9 mouse cellular contexts compared by ENCODE assay signal in the genomic region with DNA sequence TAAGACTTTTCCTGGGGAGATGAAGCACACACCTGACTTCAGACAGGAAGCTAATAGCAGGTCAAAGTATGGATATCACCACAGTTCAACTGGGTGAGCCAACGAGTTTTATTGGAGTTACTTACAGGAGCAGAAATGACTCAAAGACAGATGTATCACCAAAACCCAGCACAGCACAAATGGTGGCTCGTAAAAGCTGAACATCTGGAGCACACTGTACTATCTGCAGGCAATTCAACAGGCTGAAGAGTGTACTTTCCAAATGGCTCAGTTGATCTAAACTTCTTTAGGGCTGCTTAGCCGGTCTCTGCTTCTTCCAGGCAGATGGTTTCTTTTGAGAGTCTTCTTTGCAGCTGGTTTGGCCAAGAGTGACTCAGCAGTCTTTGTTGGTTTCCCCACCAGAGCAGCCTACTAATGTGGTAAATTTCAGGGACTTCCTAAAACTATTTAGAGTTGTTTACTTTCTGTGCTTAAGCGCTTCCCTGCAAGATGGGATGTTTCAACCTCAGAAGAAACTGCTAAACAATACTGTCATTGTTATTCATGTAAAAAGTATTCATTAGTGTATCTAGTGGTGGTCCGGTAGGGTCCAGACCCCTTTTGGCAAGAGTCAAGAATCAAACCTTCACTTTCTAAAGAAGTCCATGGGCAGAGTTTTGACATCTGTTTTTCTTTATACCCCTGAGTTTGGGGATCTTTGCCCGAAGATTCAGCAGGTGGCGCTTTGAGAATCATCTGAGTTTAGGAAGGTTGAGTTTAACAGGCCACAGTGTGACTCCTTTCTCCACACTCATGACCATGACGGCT. TPM values are rescaled to one million over a fixed set of nuclear protein-coding genes. Genes with fewer than 3 reads are reported as not detected.
DNase-seq lines count a peak whose midpoint lies in the region; ATAC-seq and TF ChIP-seq lines count a peak whose summit lies in the region.
"Had no signal": no experiment of that assay in that cellular context is flagged by ENCODE, and none has a peak within 500 bp of the region (broad histone marks: within the 10 kb centered on the region; RNA-seq: fewer than 3 reads in every experiment).

No protein-coding gene starts in this region.

- no peak overlapping the region for H3K27ac ChIP-seq in gastrocnemius, adult 2 months
- H3K27ac ChIP-seq in lung, embryonic 14.5 days (ENCODE audit: low read depth): no peak overlapping the region

- no peaks in the 10 kb centered on the region for H3K4me1 ChIP-seq in lung, embryonic 14.5 days (ENCODE audit: insufficient read depth)

- intact Hi-C loops in gastrocnemius, adult 2 months (cut with DNase I): no loop called here
- intact Hi-C loops in left cerebral cortex, postnatal 25 days (cut with DNase I): loop anchor here (5.0 kb wide), 1 partner anchor 49 kb away; the partner anchor contains the start of gene Smox

- H3K36me3 ChIP-seq in lung, embryonic 14.5 days (ENCODE audit: insufficient read depth): no peaks in the 10 kb centered on the region

- TF ChIP-seq POLR2A in brain, embryonic 14.5 days (IDR thresholded peaks at IDR 0.05; ENCODE audit: borderline replicate concordance, extremely low read depth, insufficient read depth, insufficient read length, poor library complexity, severe bottlenecking): no peak

- H3K27me3 ChIP-seq in lung, embryonic 14.5 days (ENCODE audit: insufficient read depth, low read length): no peaks in the 10 kb centered on the region

- TF ChIP-seq CTCF in gastrocnemius, adult 2 months (IDR thresholded peaks at IDR 0.05): peak; percentile 47
- TF ChIP-seq CTCF in lung, embryonic 14.5 days (IDR thresholded peaks at IDR 0.05; ENCODE audit: low read depth): 0 out of 2 replicates have a peak, but pooled peaks have one; percentile 7
- no peak for TF ChIP-seq CTCF in brain, embryonic 14.5 days (IDR thresholded peaks at IDR 0.05; ENCODE audit: borderline replicate concordance, extremely low read depth, insufficient read depth, insufficient read length)

- WGBS in lung, embryonic 14.5 days: 66% methylated on average over 8 of the region's 8 CpGs

- no peak overlapping the region for H3K9ac ChIP-seq in lung, embryonic 14.5 days

- no peak overlapping the region for H3K4me2 ChIP-seq in lung, embryonic 14.5 days

- no peak for ATAC-seq in lung, embryonic 14.5 days (ENCODE audit: insufficient read depth)

- H3K9me3 ChIP-seq in lung, embryonic 14.5 days (ENCODE audit: low read depth, low read length): no peaks in the 10 kb centered on the region

- H3K4me3 ChIP-seq in gastrocnemius, adult 2 months: no peak overlapping the region
- H3K4me3 ChIP-seq in lung, embryonic 14.5 days (ENCODE audit: low read depth, low read length): no peak overlapping the region

- DNase-seq in gastrocnemius, adult 2 months: no peak
- DNase-seq in gastrocnemius, adult 8-10 months (ENCODE audit: low spot score in 2 of 2): no peak
- peak; percentile 17 for DNase-seq in lung, embryonic 14.5 days
- DNase-seq in lung, postnatal 25 days (ENCODE audit: low spot score): no peak
- DNase-seq in brain, embryonic 14.5 days (ENCODE audit: low read depth): peak; percentile 15
- peak; percentile 19 for DNase-seq in retina, postnatal 1 day
- no peak for DNase-seq in natural killer cell, adult 2 months (ENCODE audit: low spot score in 2 of 2)
- DNase-seq in left cerebral cortex, postnatal 25 days (ENCODE audit: low spot score in 2 of 2): no peak
- DNase-seq: kidney, postnatal 10 days had no signal

RNA-seq across cellular contexts. Expression of gene Smox, which starts 48.0 kb away (rescaled TPM):
- total RNA-seq in gastrocnemius, adult 2 months (2021): 100 to 1,000 TPM in 1 of 2 experiments, 10 to 100 TPM in 1; 51.2 to 522 TPM
- 100 to 1,000 TPM in 2 of 4 experiments, 10 to 100 TPM in 2; 76.7 to 289 (median 163) TPM for total RNA-seq in gastrocnemius, adult 8-10 months (2022)
- 23.9 and 28.7 TPM in 2 replicates for polyA plus RNA-seq in lung, embryonic 14.5 days (2014; fragmentation: Nextera tagmentation; extraction: Ambion mirVana)
- polyA plus RNA-seq in brain, embryonic 14.5 days (2012; rRNA removed): 58.3 and 69.6 TPM in 2 replicates
- total RNA-seq in left cerebral cortex, postnatal 25 days (2021): 10 to 100 TPM; 67.7 to 73.5 TPM

Comparison
In these comparisons a context has a peak if more than half of its experiments do, and no peak if none do; other contexts are left out.
1. DNase-seq: peak in lung, embryonic 14.5 days (single experiment), brain, embryonic 14.5 days (single experiment) and retina, postnatal 1 day (single experiment); none in gastrocnemius, adult 2 months (single experiment), gastrocnemius, adult 8-10 months (0 of 2), lung, postnatal 25 days (single experiment), natural killer cell, adult 2 months (0 of 2) and left cerebral cortex, postnatal 25 days (0 of 2).